Mouse (Mus musculus) C2C12 (cell line): ENCODE measurements around the gene Ptgfrn.

ENCODE experiments used
- CEBPB ChIP-seq: IDR thresholded peaks from one replicate; pipeline ENCODE4 v1.6.1; 2011; ENCODE audit warnings: low read depth, mild to moderate bottlenecking, control low read depth, moderate library complexity
- CTCF ChIP-seq: IDR thresholded peaks from one replicate; pipeline ENCODE4 v1.5.1; 2011; ENCODE audit not compliant: control insufficient read depth, insufficient read depth, insufficient read length
- MAX ChIP-seq: IDR thresholded peaks from one replicate; pipeline ENCODE4 v1.6.1; 2011; ENCODE audit warnings: mild to moderate bottlenecking, control low read depth
- MYOD1 ChIP-seq: IDR thresholded peaks from one replicate; pipeline ENCODE4 v1.6.1; 2011; ENCODE audit warnings: low read depth; ENCODE audit not compliant: control insufficient read depth, insufficient read length
- MYOG ChIP-seq: IDR thresholded peaks from one replicate; pipeline ENCODE4 v1.6.1; 2011; ENCODE audit not compliant: control insufficient read depth, insufficient read length; ENCODE audit errors: extremely low read depth

DNA sequence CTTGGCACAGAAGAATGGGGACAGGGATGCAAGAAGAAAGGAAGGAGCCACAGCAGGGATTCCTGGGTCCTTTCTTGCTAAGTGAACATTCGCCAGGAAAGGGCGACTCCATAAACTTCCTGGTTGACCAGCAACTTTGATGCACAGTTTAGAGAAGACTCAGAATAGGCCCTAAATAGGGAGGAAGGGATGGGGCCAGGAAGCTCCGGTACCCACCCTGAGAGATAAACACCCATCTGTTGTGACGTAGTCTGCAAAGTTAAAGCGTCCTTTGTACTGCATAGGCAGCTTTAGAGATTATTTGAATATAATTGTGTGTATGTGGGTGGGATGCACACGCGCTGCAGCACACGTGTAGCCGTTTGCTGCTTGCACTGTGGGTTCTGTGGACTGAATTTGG lies 75.6 kb downstream of the Ptgfrn start:
- TF ChIP-seq CTCF: no peak
- no peak for TF ChIP-seq CEBPB
- no peak for TF ChIP-seq MAX
- no peak for TF ChIP-seq MYOG
- TF ChIP-seq MYOD1: no peak
